Mouse (Mus musculus): ENCODE measurements around the gene Fgfr2.

Fgfr2 gene

DNA sequence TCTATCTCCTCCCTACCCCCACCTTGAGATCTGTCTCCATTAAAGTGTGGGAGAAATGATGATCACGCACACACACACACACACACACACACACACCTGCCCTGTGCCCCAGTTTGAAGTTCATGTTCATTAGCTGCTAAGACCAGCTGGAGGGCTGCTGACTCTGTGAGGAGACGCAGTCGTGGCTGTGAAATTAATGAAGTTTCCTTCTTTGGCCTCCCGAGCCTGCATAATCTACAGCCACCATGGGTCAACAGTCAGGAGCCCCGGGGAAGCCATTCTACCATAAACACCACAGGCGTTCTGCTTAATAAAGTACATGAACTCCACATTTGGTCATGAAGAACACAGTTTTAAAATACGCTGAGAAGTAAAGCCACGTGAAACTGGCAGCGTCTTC is 706.3 kb downstream of the Fgfr2 start:
- DNase-seq (ENCODE audit: low read depth, low spot score): no peak

DNA sequence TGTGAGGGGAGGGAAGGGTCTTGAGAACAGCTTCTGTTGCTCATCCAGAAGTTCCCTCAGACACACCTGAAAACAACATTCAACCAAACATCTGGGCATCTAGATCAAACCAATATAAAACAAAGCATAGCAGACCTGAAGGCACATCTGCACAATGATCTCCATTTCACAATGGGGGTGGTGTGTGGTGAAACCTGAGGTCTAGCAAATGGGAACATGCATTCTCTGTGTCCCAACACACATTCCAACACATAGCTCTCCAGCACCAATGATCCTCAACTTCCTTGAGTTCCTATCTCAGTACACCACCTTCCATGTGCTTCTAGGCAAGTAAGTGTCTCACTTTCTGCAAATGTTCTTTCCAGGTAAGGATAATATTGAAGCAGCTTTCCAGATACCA is 707.3 kb downstream of the Fgfr2 start:
- no peak for DNase-seq (ENCODE audit: low read depth, low spot score)

DNA sequence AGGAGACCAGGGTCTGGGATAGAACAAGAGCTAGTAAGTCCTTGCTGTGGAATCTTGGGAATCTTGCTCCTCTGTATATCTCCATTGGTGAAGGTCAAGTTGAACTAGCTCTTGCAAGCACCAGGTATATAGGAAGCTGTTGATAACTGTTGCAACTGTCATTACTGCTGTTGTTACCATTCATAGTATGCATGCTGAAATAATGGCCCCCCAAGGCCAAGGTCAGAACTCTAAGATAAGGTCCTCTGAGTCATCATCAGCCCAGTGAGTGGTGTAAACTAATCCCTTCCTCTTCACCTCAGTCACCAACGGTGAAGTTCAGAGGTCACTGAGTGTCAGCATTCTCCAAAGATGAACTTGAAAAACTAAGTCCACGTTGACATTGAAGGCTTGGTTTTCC is 710.6 kb downstream of the Fgfr2 start:
- no peak for DNase-seq (ENCODE audit: low read depth, low spot score)

DNA sequence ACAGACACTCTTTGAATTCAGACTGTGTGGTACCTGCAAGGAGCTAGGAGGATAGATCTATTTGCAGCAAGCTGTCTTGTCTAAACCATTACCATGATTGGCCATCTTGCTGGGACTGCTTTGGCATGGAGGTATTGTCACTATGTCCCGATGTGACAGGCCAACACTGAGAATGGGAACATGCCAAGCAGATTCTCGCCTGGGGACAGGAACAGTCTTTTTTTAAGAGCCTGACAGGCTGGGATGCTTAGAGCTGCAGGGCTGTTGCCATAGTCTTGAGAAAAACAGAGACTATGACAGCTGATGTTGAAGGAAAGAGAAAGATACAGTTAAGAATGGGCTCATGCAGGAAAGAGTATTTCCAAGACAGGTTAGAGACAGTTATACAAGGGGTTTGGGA is 711.4 kb downstream of the Fgfr2 start:
- DNase-seq (ENCODE audit: low read depth, low spot score): no peak

DNA sequence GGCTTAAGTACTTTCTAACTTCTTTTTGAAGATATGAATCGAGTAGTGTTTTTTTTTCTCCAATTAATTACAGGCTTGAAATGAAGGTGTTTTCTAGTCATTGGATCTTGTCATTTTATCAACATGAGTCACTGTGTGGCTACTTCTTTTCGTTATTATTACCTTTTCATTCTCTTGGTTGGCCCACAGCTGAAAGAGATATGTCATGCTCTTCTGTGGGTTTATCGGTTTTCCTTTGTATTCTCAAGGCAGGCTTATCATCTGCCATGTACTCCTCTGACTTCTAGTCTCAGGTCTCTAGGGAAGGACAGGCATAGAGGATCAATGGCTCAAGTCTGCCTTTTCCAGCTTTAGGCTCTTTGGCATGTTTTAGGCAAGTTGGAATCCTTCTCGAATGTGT is 712.2 kb downstream of the Fgfr2 start:
- DNase-seq (ENCODE audit: low read depth, low spot score): no peak

DNA sequence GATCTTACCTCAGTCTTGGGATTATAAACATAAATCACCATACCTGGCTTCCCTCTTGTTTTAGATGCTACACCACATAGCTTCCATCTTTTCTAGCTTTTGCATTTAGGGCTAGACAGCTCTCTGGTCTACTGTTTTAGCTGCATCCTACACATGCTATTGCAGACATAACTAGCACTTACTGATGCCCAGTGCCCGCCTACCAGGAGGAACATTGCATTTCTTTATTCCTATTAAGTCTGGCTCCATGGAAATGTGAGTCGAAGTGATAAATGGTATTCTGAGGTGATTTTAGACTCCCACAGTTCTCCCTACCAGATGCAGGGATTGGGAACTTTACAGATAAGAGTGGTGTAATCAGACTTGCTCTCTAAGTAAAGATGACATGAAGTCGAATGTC is 713.3 kb downstream of the Fgfr2 start:
- no peak for DNase-seq (ENCODE audit: low read depth, low spot score)

DNA sequence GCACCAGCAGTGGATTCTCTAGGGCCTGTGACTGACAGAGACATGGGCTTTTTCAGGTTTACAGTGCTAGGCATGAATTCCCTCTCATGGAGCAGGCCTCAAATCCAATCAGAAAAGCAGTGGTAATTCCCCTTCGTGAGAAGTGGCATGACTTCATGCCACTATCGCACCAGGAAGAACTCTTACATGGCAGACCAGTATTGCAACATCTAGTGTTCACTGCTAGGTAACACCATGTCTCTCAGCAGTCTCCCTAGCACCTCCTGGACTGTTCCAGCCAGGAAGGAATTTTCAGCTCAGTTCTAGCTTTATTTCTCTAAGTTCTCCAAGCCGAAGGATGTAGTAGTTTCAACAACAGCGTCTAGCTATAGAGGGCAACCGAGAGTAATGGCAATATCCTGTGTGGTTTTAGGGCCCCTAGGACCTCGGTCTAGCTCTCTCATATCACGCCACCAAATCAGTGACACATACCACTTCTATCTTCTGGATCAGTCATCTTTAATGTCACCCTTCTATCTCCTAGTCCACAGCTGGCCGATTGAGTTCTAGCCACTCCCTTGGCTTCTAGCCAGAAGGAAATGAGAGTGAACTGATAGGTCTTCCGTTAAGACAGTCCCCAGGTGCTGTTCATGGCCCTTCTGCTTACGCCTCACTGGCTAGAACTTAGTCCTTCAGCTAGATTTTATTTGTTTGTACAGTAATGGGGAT is 720.6 kb downstream of the Fgfr2 start:
- no peak for DNase-seq (ENCODE audit: low read depth, low spot score)

DNA sequence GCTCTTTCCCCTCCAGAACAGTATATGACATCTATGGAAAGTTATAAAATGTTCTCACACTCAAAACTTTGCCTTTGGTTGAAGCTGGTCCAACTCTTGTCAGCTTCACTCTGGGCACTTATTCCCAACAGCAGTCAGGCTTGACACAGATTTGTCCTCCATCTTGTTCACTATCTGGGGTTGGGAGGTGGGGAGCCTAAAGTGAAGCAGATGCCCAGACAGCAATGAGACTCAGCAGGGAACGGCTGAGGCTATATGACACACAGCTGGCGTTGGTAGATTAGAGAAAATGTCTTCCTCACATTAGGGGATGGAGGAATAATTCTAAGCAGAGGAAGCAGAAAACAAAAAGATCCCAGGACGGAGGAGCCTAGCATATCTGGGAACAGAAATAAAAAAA is 724.7 kb downstream of the Fgfr2 start:
- no peak for DNase-seq (ENCODE audit: low read depth, low spot score)

DNA sequence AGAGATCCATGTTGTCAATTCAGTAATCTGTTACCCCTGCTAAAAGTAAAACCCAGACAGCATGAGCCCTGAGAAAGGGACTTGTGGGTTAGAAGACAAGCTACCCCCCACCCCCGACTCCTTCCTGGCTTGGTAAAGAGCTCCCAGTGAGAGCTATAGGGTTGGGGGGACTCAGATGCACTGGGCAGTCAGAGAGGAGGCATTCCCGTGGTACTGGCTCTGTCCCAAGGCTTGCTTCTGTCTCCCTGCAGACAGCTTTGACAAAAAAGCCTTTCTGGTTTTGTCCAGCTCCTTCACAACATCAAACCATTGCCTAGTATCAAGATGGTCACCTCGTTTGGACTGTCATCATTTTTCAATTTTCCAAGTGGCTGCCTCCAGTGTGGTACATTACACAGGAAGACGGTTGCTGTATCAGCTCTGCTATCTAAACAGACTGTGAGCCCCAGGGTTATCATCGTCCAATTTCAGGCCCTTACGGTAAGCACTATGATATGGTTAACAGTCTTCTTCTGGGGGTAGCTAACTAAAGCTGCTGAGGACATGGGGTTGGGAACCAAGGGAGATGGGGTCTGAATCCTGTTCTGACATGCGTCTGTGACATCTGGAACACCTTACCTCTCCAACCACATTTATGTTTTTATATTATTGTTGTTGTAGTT is 726.4 kb downstream of the Fgfr2 start:
- no peak for DNase-seq (ENCODE audit: low read depth, low spot score)

DNA sequence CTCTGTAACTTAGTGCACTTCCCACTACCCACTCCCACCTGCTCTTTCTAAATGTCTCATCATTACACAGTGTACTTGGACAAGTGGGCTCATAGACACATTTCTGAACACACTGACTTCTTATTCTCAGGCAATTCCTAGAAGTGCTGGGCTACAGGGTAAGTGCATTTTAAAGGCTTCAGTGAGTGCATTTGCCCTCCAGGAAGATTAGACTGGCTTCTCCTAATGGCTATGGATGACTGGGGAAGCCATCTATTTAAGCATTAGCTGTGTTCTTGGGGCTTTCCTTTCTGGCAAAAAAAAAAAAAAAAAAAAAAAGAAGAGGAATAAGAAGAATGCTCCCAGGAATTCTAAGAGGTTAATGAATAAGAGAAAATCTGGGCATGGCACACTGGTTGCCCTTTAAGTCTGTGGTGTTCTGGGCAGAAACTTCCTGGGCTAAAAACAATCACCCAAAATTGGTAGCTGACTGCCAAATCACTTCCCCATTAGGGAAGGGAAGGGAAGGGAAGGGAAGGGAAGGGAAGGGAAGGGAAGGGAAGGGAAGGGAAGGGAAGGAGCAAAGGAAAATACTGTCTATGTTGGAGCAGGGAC is 729.5 kb downstream of the Fgfr2 start:
- DNase-seq (ENCODE audit: low read depth, low spot score): no peak

DNA sequence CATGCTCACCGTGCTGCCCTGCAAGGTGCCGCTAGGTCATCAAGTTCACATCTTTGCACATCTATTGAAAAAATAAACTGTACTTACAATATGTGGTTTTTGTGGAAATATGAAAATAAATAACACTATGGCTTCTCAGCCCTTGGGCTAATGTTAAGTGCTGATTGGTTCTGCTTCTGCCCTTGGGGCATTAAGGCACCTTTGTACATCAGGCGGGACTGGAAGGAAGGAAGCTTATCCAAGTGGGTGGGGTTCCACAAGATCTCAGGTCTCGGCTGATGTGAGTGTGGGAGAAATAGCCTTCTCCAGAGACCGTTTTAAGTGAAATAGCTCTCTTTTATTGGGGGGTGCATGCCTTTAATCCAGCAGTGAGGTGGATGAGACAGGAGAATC is 730.1 kb downstream of the Fgfr2 start:
- no peak for DNase-seq (ENCODE audit: low read depth, low spot score)

DNA sequence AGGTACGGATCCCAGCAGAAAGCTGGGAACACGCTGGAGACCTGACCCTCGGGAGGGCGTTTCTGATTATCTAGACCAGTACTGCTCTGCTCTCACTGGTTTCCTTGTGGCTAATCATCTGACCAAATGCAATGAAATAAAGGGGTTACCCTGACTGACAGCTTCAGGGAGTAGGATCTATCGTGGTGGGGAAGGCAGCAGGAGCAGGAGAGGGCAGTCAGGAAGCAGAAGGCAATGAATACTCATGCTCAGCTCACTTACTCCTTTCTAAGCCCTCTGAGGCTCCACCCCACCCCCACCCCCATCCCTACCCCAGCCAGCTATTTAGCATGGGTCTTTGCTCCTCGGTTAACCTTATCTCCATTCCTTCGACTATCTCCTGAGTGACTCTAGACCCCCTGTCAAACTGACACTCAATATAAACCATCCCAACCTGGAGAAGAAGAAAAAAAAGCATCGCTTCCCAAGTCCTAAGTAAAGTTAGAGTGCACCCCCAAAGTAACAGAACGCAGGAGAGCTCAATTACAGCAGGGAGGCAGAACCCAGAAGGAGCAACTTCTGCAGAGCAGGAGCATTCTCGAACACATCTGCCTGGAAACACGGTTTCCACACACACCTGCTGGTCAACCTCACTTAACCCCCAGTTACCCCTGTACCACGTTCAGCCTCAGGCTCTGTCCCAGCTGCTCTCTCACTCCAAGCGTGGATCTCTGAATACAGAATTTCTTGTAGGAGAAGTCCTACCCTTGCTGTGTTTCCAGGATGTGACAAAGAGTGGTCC is 730.7 kb downstream of the Fgfr2 start:
- DNase-seq (ENCODE audit: low read depth, low spot score): no peak

DNA sequence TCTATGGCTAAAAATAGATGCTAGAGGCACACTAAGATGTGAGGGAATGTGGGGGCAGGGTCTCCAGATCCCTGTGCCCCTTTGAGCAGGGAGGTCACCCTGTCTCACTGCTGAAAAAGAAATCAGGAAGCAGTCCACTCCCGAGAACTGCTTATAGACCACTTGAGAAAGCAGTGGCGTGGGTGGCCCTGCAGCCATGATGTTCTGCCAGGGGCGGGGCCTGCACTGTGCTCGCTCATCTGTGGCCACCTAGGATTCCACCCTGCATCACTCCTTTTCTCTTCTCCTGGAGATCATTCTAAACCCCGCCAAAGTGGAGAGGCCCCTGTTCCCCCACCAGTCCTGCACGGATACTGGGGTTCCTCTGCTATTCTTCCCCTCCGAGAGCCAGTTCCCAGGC is 733.7 kb downstream of the Fgfr2 start:
- DNase-seq (ENCODE audit: low read depth, low spot score): no peak

DNA sequence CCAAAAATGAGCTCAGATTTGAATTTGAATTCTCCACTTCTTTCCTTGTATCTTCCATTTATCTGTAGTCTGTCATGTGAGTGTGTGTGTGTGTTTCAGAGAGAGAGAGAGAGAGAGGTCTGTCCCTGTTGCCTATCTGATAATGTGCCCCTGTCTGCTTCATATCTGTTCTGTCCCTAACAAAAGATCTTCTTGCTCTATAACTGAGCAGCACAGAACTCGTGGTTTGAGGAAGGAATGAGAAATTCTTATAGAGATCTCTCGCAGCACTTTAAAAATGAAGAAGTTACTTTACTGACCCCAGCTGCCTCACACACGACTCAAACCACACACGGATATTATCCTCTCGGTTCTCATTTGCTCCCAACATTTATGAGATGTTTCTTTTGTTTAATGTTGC is 735.6 kb downstream of the Fgfr2 start:
- DNase-seq (ENCODE audit: low read depth, low spot score): no peak

DNA sequence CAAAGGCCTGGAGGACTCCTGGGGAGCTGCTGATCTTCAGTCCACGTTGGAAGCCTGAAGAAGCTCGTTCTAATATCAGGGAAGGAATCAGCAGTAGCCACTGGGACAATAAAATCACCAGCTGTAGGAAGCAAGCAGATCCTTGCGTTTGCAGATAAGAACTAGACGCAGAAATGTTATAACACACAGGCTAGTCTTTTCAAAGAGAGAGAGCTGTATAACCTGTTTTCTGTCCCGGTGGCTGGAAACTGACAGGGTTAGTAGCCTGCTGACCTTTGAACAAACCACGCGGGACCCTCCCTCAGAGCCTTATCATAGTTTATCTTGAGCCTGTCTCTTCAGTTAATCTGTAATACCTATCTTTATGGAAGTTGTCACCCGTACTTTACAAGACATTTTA is 736.8 kb downstream of the Fgfr2 start:
- no peak for DNase-seq (ENCODE audit: low read depth, low spot score)

DNA sequence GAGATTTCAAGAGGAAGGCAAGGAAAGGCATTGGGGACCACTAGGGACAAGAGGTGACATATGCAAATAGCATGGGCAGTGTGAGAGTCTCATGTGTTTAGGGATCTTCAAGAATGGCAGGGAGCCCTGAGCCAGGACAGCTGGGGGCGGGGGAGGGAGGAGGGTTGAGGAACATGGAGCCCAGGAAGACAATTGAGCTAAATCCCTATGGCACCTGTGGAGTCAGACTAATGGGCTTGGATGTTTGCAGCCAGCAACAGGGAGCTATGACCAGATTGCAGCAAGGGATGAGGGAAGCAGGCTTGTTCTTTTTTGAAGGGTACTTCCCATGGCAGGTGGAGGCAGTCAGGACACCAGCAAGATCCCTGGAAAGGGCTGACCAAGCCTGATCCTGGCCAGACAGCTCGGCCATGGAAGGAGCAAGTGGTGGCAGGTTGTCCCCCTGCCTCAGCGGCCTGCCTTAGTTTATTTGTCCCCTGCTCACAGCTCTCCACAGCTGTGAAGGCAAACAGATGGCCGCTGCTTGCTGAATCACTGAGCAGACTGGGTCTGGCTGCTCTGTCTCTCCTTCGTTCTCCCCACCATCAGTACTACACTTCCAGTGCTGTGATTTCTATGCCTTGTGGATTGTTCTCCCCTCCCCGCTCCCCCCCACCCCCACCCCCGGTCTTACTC is 737.6 kb downstream of the Fgfr2 start:
- DNase-seq (ENCODE audit: low read depth, low spot score): no peak

DNA sequence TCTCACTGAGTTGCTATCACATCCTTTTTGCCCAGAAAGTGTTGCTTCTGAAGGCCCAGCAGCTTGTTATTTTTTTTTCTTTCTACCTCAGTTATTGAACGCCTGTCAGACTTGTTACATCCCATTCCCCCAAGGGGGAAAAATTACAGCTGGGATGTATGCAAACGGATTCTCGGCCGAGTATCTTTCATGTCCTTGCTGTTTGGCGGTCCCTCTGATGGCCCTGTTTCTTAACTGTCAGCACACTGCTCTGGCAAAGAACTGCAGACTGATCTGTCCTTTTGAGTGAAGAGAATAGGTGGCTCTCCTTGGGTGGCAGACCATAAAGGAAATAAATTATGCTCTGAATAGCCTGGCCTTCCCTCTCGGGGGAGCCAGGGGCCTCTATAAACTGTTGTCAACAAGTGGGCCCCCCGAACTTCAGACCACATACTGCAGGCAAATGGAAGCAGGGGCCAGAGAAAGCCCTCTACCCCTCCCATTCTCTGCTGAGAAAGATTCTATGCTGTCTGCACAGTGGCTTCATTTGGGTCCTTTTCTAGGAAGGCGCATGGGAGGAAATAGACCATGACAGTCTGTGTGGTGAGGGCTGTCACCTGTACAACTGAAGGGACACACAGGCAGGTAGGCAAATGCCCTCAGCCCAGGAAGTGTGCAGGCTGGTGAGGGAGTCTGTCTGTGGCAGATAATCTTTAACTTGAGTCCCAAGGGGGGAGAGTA is 738.3 kb downstream of the Fgfr2 start:
- DNase-seq (ENCODE audit: low read depth, low spot score): no peak

DNA sequence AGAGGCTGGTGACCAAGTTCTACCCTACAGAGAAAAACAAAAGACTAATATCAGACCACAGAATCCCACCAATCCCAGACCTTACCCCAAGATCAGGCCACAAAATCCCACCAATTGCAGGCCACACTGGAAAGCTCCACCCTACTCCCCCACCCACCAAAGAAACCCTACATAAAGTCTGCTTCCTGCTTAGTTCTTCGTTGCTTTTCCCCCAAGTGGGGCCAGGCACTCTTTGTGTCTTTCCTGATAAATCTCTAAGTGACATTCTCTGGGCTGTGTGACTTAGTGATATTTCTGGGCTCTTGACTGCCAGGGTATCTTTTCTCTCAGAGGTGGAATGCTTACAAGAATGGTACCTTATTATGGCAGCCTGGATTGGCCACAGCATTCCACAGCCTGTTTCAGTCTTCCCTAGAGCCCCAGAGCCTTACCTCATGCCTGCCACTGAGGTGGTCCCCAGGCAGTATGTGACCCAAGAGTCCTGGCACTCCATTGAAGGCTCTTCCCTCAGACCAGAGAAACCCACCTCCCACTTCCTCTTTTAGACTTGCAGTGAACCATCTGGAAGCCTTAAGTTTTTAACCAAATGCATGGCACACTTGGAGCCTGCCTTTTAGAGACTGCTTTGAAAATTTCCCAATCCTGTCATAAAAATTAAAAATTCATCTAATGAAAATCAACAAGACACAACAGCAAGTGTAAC is 742.4 kb downstream of the Fgfr2 start:
- no peak for DNase-seq (ENCODE audit: low read depth, low spot score)

DNA sequence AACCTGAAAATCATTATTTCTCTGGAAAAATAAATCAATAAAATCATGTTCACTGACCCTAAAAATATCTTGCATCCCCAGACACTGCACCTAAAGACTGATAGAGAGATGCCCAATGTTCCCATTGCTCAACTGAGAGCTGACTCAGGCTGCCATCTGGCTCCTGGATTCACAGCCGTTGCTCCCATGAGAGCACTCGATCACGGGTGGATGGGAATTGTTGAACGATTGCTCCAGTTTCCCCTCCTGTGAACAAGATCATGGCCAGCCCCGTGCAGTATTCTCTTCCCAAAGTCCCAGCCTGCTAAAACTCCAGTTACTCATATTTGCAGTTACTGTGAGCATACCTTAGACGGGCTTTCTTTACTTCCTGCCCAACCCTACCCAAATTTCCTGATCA is 745.2 kb downstream of the Fgfr2 start:
- DNase-seq (ENCODE audit: low read depth, low spot score): peak; percentile 17

DNA sequence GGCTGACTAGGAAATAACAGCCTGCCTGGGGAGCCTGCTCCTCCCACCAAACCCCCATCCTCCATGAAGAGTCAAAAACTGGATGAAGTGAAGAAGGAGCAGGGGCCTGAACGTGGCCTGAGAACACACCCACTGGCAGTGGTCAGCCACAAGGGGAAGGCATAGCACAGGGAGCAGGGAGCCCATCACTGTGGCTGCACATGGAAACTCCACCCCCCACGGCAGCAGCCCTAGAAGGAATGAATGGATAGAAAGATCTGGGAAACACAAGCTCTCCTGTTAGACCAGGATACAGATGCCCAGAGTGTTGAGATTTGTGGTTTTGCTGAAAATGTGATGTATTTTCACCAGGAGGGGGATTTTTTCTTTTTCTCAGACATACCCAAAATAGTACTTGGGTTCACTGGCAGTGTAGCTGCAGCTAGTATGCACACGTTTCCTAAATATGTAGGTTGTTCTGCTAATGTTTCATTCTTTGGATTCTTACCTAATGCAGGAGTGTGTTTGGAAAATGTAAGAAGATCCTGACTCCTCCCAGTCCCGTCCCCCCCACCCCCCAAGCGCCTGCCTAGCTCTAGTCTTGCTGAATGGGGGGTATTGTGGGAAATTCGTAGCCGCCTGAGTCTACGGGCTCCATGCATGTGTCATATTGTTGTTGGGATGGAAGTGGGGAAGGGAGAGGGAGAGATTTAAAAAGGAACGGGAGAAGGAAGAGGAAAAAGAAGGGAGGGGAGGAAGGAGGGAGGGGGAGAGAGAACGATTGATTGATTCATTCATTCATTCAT is 749.4 kb downstream of the Fgfr2 start:
- DNase-seq (ENCODE audit: low read depth, low spot score): peak; percentile 73
